Mouse (Mus musculus) lung, embryonic 16.5 days (tissue): Measurements from ENCODE around the gene Epha4. TPM values are rescaled to one million over a fixed set of nuclear protein-coding genes. Genes with fewer than 3 reads are reported as not detected.

ENCODE experiments used
- ATAC-seq: fragments of 200-750 bp; cut with Nextera tagmentation; 2 replicates; pipeline ENCODE4 v1.8.0; 2017; ENCODE audit warnings: low read depth, mild to moderate bottlenecking, moderate library complexity
- H3K27ac ChIP-seq: fragments of 300-500 bp; sonication (generic); 2 replicates; pipeline ENCODE4 v1.5.1; 2014; ENCODE audit warnings: mild to moderate bottlenecking, control low read depth, low read length
- H3K27me3 ChIP-seq: fragments of 300-500 bp; sonication (generic); 2 replicates; pipeline ENCODE4 v1.6.1; 2014; ENCODE audit warnings: low read depth, low read length, mixed read lengths; ENCODE audit not compliant: control insufficient read depth, insufficient read depth
- H3K36me3 ChIP-seq: fragments of 300-500 bp; sonication (generic); 2 replicates; pipeline ENCODE4 v1.6.1; 2014; ENCODE audit warnings: low read length; ENCODE audit not compliant: control insufficient read depth, insufficient read depth
- H3K4me1 ChIP-seq: fragments of 300-500 bp; sonication (generic); replicated peaks from 2 replicates; pipeline ENCODE4 v1.6.1; 2014; ENCODE audit warnings: low read length, mixed read lengths; ENCODE audit not compliant: control insufficient read depth, insufficient read depth
- H3K4me2 ChIP-seq: fragments of 300-500 bp; sonication (generic); 2 replicates; pipeline ENCODE4 v1.6.1; 2014; ENCODE audit warnings: low read depth, low read length, control low read depth
- H3K4me3 ChIP-seq: fragments of 300-500 bp; sonication (generic); 2 replicates; pipeline ENCODE4 v1.5.1; 2014; ENCODE audit warnings: mild to moderate bottlenecking, low read length, control low read depth
- H3K9ac ChIP-seq: fragments of 300-500 bp; sonication (generic); 2 replicates; pipeline ENCODE4 v1.6.1; 2014; ENCODE audit warnings: low read length, control low read depth
- H3K9me3 ChIP-seq: fragments of 300-500 bp; sonication (generic); 2 replicates; pipeline ENCODE4 v1.6.1; 2016; ENCODE audit warnings: low read length; ENCODE audit not compliant: control insufficient read depth
- WGBS: fragments of 180-500 bp; shearing (Covaris S2); extraction: QIAGEN DNeasy Blood & Tissue Kit; methylation state at CpG from one replicate; pipeline ENCODE4 v1.1.7; 2014; 5-methylcytosine and 5-hydroxymethylcytosine counted together
- polyA plus RNA-seq: library from polyadenylated mRNA; unstranded; fragments of >200 nt; fragmentation: Nextera tagmentation; extraction: Ambion mirVana; gene quantifications from 2 replicates; pipeline ENCODE4 v1.2.1, GENCODE M21; 2015

The Epha4 gene
- polyA plus RNA-seq, 1 experiment from 2014 or later = 17.3 TPM

DNA sequence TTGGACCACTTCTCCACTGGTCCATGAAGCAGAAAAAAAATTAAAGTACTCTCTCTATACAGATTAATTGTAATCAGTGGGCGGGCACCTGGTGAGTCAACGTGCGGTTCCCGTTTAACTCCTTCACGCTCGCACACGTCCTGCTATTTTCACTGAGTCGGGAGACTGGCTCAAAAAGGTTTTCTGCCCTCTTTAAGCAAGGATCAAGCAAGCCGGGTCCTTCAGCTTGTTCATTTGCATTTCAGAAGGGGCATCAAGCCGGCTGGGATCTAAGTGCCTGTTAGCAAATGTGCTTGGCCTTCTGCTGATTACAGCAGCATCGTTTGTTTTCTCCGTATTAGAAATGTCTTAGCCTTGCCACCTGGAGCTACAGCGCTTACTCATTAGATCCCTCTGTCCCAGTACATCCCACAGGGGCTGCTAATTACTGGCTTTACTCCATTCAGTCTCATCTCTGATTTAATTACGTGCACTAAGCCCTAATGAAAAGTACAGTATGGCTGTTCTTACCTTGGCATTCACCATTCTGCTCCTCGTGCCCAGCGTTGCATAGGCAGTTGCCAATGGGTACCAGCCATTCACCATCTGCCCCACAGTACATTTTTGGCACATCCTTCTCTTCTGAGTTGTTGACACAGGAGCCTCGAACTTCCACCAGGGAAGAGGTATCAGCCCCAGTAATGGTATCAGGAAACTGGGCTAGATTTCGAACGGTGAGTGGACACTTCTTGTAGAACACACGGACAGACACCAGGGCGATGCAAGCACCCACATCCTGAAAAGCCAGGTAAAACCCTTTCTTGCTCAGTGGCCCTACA lies 8.6 kb downstream of the Epha4 start:
- H3K4me2 ChIP-seq = peak overlapping the region; percentile 16

DNA sequence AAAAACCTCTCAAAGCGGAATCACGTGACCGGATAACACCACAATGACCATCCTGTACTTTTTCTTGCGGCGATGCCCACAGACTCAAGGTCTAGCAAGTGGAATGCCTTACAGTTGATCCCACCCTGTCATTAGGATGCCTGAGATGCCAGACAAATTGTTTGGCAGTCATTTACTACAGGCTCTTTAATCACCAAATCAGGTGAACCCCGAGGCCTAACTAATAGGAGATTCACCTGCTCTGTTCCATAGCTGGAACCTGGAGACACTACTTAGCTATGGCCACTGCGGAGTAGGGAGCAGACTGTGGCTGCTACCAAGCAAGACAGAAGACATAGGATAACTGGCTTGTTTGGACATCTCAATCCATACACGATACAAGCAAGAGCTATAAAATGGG lies 9.6 kb downstream of the Epha4 start:
- no peak for ATAC-seq
- peaks cover 11% of the 10 kb centered on the region; the same call in 1 of the 2 replicates for H3K4me1 ChIP-seq
- H3K9me3 ChIP-seq = no peaks in the 10 kb centered on the region
- no peaks in the 10 kb centered on the region for H3K27me3 ChIP-seq
- 0 out of 2 replicates have a peak overlapping the region, but pooled peaks have one; percentile 9 for H3K4me2 ChIP-seq
- H3K27ac ChIP-seq = no peak overlapping the region
- H3K4me3 ChIP-seq = no peak overlapping the region
- H3K36me3 ChIP-seq = no peaks in the 10 kb centered on the region; the same call in 1 of the 2 replicates
- no peak overlapping the region for H3K9ac ChIP-seq
- 68% methylated on average over 8 of the region's 8 CpGs for WGBS

More for the DNA sequence above, 8.6 kb downstream of the Epha4 start:
- Histone ChIP-seq H3K4me3 (peak overlapping the region; percentile 7; the same call in 1 of the 2 replicates), H3K4me1 (peaks cover 11% of the 10 kb centered on the region; the same call in 1 of the 2 replicates), H3K27me3 (no peaks in the 10 kb centered on the region), H3K9ac (no peak overlapping the region), H3K36me3 (no peaks in the 10 kb centered on the region), H3K9me3 (no peaks in the 10 kb centered on the region), H3K27ac (no peak overlapping the region)
- no peak for ATAC-seq
- 54% methylated on average over 21 of the region's 21 CpGs for WGBS

DNA sequence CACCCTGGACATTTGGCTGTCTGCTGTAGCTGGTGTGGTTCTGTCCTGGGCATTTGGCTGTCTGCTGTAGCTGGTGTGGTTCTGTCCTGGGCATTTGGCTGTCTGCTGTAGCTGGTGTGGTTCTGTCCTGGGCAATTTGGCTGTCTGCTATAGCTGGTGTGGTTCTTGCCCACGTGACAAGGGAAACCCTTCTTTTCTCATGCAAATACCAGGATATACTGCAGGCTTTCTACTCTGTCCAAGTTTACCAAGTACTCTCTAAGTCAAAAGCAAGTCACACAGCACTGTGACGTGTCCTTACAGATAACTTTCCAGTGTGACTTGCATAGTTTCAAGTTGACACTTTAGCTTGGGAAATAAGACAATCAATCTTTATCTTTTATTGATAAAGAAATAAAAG lies 10.1 kb downstream of the Epha4 start:
- Histone ChIP-seq H3K9ac (no peak overlapping the region), H3K4me1 (peaks cover 11% of the 10 kb centered on the region; the same call in 1 of the 2 replicates), H3K27me3 (no peaks in the 10 kb centered on the region), H3K9me3 (no peaks in the 10 kb centered on the region), H3K27ac (no peak overlapping the region), H3K4me3 (no peak overlapping the region), H3K4me2 (no peak overlapping the region), H3K36me3 (no peaks in the 10 kb centered on the region; the same call in 1 of the 2 replicates)
- 54% methylated on average over 2 of the region's 2 CpGs for WGBS
- ATAC-seq = no peak

DNA sequence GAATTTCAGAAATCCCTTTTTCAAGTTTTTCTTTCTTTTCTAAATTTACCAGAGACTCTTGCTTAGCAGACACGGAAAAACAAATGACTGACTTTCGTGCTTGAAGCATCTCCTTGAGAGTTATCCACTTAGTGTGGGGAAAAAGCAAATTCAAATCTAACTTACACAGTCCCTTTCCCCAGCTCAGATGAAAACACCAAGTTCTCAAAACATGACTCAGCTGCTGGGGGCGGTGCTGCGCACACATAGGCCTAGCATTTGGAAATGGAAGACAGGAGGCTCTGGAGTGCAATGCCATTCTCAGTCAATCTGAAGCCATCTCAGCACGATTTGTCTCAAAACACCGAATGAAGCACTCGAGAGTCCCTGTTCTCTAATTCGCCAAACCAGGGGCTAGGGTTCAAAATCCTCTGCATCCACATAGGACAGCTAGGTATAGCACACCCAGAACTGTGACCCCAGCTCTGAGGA lies 11.1 kb downstream of the Epha4 start:
- ATAC-seq = no peak

DNA sequence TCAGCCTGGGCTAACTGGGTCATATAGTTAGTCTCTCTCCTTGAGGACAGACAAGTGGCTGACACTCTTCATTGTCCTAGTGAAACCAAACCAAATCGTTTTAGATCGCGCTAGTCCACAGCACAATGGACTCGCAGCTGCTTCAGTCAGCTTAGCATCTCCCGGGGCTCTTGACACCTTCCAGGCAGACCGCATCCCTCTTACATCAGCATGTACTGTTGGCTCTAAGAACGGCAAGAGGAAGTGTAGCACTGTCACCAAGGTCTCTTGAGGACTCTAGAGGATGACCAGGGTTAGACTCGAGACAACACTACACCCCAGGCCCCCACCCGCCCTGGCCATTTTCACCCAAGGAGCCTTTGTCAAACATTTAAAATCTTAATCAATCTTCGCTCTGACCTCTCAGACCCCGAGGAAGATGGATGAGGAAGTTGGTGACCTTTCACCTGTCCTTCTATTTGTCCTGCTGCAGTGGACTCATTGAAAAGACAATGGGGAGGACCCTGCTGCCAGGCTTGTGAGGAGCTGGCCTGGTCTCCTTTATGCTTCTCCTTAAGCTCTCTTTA lies 12.3 kb downstream of the Epha4 start:
- Histone ChIP-seq H3K4me2 (no peak overlapping the region), H3K36me3 (no peaks in the 10 kb centered on the region; the same call in 1 of the 2 replicates), H3K9me3 (no peaks in the 10 kb centered on the region), H3K4me1 (peaks cover 11% of the 10 kb centered on the region; the same call in 1 of the 2 replicates), H3K4me3 (no peak overlapping the region), H3K9ac (no peak overlapping the region), H3K27me3 (no peaks in the 10 kb centered on the region), H3K27ac (no peak overlapping the region)
- no peak for ATAC-seq
- WGBS = 31% methylated on average over 11 of the region's 11 CpGs

More for the DNA sequence above, 11.1 kb downstream of the Epha4 start:
- H3K4me1 ChIP-seq = peaks cover 11% of the 10 kb centered on the region; the same call in 1 of the 2 replicates
- H3K9ac ChIP-seq = no peak overlapping the region
- 67% methylated on average over 8 of the region's 8 CpGs for WGBS
- H3K27me3 ChIP-seq = no peaks in the 10 kb centered on the region
- no peak overlapping the region for H3K4me3 ChIP-seq
- H3K36me3 ChIP-seq = no peaks in the 10 kb centered on the region; the same call in 1 of the 2 replicates
- no peaks in the 10 kb centered on the region for H3K9me3 ChIP-seq
- H3K27ac ChIP-seq = no peak overlapping the region
- H3K4me2 ChIP-seq = no peak overlapping the region

DNA sequence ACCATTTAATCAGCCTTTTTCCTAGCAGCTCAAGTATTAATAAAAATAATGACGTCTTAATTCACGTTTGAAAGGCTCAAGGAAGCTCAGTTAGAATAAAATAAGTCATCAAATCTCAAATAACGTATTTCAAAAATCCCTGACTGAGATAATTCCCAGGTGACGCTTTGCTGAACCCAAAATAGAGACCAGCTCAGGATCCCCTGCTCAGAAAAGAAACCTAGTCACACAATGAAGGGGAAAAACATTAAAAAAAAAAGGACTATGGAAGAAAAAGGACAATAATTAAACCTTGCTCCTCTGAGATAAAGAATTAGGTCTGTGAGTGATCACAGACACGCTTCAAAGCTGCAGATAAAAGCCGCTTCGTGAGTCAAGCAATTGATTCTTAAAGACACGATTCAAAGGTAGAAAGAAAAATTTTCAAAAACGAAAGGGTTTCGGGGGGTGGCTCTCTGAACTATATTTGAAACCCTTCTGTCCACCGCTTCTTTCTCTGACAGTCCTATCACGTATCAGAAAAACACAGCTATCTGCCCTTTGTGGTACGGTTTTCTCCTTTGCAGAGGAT lies 13.4 kb downstream of the Epha4 start:
- Histone ChIP-seq H3K9me3 (no peaks in the 10 kb centered on the region), H3K36me3 (no peaks in the 10 kb centered on the region; the same call in 1 of the 2 replicates), H3K4me3 (no peak overlapping the region), H3K4me2 (no peak overlapping the region), H3K9ac (no peak overlapping the region), H3K27me3 (no peaks in the 10 kb centered on the region), H3K4me1 (peaks cover 17% of the 10 kb centered on the region), H3K27ac (no peak overlapping the region)
- ATAC-seq = no peak
- 78% methylated on average over 13 of the region's 13 CpGs for WGBS

DNA sequence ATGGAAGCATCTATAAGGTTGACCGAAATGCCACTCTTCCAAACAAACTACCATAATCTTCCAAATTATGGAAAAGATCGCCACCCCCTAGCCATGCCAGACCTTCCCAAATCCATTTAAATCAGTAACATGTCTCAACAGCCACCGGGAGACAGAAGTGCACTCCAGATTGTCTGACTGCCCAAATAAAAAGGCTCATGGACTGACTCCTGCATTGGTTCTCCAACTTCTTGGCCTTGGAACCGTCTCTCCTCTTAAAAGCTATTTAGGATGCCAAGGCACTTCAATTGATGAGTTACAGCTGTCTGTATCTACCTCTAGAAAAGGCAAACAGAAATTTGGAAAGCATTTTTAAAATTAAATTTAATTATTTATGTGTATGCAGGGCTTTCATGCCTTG lies 17.4 kb downstream of the Epha4 start:
- Histone ChIP-seq H3K4me3 (no peak overlapping the region), H3K9ac (no peak overlapping the region), H3K36me3 (no peaks in the 10 kb centered on the region; the same call in 1 of the 2 replicates), H3K27me3 (no peaks in the 10 kb centered on the region), H3K4me1 (peaks cover 21% of the 10 kb centered on the region), H3K9me3 (no peaks in the 10 kb centered on the region), H3K27ac (no peak overlapping the region), H3K4me2 (no peak overlapping the region)
- 59% methylated on average over 4 of the region's 4 CpGs for WGBS
- no peak for ATAC-seq

DNA sequence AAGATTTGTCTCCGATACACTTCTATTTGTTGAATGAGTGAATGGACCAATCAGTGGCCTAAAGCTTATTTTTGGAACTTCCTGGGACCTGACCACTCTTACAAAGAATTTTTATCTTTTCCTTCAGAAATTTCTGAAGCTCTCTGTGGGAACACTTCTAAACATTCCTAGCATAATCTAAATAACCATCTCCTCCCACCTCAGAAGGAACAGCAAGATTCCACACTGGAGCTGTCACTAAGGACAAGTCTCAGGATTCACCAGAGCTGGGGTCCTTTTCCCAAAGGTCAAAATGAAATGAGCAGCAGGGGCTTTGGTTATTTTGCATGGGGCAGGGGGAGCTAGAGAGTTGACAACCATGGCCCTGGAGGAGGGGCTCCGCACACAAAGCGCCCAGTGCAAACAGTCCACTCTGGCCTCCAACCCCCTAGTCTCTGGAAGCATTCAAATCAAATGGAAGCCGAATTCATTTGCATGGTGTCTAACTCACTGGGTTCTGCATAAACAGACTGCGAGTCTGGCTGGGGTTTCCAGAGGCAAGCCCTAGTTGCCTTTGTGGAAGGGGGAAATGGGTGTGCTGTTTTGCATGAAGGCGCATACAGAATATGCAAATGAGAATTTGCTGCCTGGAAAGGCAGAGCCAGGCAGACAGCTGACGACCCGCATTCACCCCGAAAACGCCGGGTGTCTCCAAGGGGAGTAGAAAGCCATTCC lies 18.3 kb downstream of the Epha4 start:
- H3K4me1 ChIP-seq = peaks cover 21% of the 10 kb centered on the region
- H3K27me3 ChIP-seq = no peaks in the 10 kb centered on the region
- H3K4me2 ChIP-seq = no peak overlapping the region
- no peak overlapping the region for H3K9ac ChIP-seq
- H3K9me3 ChIP-seq = no peaks in the 10 kb centered on the region
- peak; percentile 52; the same call in 1 of the 2 replicates for ATAC-seq
- H3K4me3 ChIP-seq = no peak overlapping the region
- H3K27ac ChIP-seq = no peak overlapping the region
- no peaks in the 10 kb centered on the region; the same call in 1 of the 2 replicates for H3K36me3 ChIP-seq
- 33% methylated on average over 11 of the region's 11 CpGs for WGBS
